Mouse (Mus musculus) liver, postnatal 0 days (tissue): ENCODE measurements around the gene Gna11.
A peak's percentile ranks its signal among the peaks of the same experiment; 100 is the strongest.

ENCODE experiments used
- CTCF ChIP-seq: sonication (generic); IDR thresholded peaks from 2 replicates; pipeline ENCODE4 v1.5.1; 2016; ENCODE audit warnings: antibody characterized with exemption, low read depth
- EP300 ChIP-seq: IDR thresholded peaks from 2 replicates; pipeline ENCODE4 v1.6.1; 2016; ENCODE audit warnings: antibody characterized with exemption, low read depth, mild to moderate bottlenecking

DNA sequence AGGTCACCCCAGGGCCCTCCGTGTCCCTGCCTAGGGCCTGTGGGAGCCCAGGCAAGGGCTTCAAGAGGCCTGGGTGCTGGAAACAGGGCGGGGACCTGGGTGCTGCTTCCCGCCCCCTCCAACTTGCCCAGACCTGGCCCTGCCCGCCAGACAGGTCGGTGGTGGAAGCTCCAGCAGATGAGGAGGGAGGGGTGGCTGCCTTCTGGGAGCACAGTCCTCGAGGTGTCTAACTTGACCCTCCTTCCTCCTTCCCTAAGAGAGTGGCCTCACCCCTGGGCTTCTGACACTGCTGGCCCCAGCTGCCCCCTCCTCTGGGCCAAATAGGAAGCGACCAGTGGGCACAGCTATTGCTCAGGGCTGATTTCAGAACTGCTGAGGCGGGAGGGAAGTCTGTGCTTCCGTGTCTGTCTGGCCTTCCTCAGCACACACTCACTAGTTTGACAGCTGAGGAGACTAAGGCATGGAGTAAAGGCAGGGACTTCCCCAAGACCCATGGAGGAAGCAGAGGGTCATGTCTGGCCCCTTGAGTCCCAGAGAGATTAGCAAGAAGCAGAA, 20.9 kb downstream of the Gna11 start, which contains the start of gene Gna15:
- TF ChIP-seq CTCF (peak; percentile 39), EP300 (no peak)
